Comparison of ENCODE assay signal across 11 mouse cellular contexts in the genomic region with DNA sequence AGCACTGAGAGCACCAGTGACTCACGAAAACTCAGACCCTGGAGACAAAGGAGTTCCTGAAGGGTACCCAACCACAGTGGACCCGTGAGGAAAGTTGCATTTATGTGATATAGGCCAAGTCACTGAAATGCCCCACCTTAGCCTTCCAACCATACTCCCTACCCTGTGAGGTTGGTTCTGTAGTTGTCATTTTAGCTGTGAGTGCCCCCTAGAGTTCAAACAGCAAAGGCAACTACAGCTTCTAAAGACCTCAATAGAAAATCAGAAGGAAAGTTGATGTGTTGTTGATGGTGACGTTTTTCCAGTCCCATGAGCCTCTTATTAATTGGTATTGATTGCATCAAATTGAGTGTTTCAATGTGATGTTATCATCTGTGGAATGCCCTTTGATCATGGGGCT. TPM values are rescaled to one million over a fixed set of nuclear protein-coding genes. Genes with fewer than 3 reads are reported as not detected.
A peak's percentile ranks its signal among the peaks of the same experiment; 100 is the strongest.
DNase-seq lines count a peak whose midpoint lies in the region; ATAC-seq and TF ChIP-seq lines count a peak whose summit lies in the region.
"Had no signal": no experiment of that assay in that cellular context is flagged by ENCODE, and none has a peak within 500 bp of the region (broad histone marks: within the 10 kb centered on the region; RNA-seq: fewer than 3 reads in every experiment).

No protein-coding gene starts in this region.

- no peaks in the 10 kb centered on the region for H3K4me1 ChIP-seq in E14TG2a.4 (replicated peaks; ENCODE audit: low read depth, low read length)
- H3K4me1 ChIP-seq in forebrain, embryonic 13.5 days = no peaks in the 10 kb centered on the region
- H3K4me1 ChIP-seq in hindbrain, embryonic 10.5 days (replicated peaks) = no peaks in the 10 kb centered on the region
- H3K4me1 ChIP-seq: stomach, embryonic 15.5 days had no signal

- H3K36me3 ChIP-seq in E14TG2a.4 (ENCODE audit: insufficient read depth, low read length) = no peaks in the 10 kb centered on the region
- H3K36me3 ChIP-seq in forebrain, embryonic 13.5 days (ENCODE audit: poor library complexity, severe bottlenecking) = no peaks in the 10 kb centered on the region
- H3K36me3 ChIP-seq in hindbrain, embryonic 10.5 days = no peaks in the 10 kb centered on the region
- H3K36me3 ChIP-seq: stomach, embryonic 15.5 days had no signal

- H3K9ac ChIP-seq in forebrain, embryonic 13.5 days = no peak overlapping the region
- H3K9ac ChIP-seq: stomach, embryonic 15.5 days had no signal

- 69% methylated on average over 3 of the region's 3 CpGs for WGBS in forebrain, embryonic 13.5 days
- WGBS in hindbrain, embryonic 10.5 days = 69% methylated on average over 3 of the region's 3 CpGs

- no peak for ATAC-seq in forebrain, embryonic 13.5 days

- no peak overlapping the region for H3K27ac ChIP-seq in forebrain, embryonic 13.5 days
- H3K27ac ChIP-seq in hindbrain, embryonic 10.5 days = no peak overlapping the region
- H3K27ac ChIP-seq: stomach, embryonic 15.5 days had no signal

- no peak overlapping the region for H3K4me2 ChIP-seq in forebrain, embryonic 13.5 days
- H3K4me2 ChIP-seq: stomach, embryonic 15.5 days had no signal

- DNase-seq in heart, adult 8-10 months (ENCODE audit: low spot score) = peak; percentile 19
- no peak for DNase-seq in heart, adult 9 months (ENCODE audit: low spot score in 2 of 2)
- DNase-seq in 416B (ENCODE audit: low read depth) = peak; percentile 79
- DNase-seq in kidney, postnatal 36 days = peak; percentile 20 to 35
- no peak for DNase-seq in hindbrain, embryonic 10.5 days (ENCODE audit: low spot score)
- DNase-seq in Muller cell, postnatal 12 days (ENCODE audit: inconsistent ontology term) = no peak

- H3K9me3 ChIP-seq in E14TG2a.4 (ENCODE audit: low read length) = peaks cover 33% of the 10 kb centered on the region
- no peaks in the 10 kb centered on the region for H3K9me3 ChIP-seq in forebrain, embryonic 13.5 days (replicated peaks)
- H3K9me3 ChIP-seq in hindbrain, embryonic 10.5 days = no peaks in the 10 kb centered on the region
- H3K9me3 ChIP-seq: stomach, embryonic 15.5 days had no signal

- TF ChIP-seq CTCF in E14TG2a.4 (conservative IDR thresholded peaks at IDR 0.05; ENCODE audit: low read length) = 0 out of 2 replicates have a peak, but pooled peaks have one; percentile 5

- H3K27me3 ChIP-seq in E14TG2a.4 (ENCODE audit: insufficient read depth, low read length) = no peaks in the 10 kb centered on the region
- no peaks in the 10 kb centered on the region for H3K27me3 ChIP-seq in forebrain, embryonic 13.5 days
- H3K27me3 ChIP-seq in hindbrain, embryonic 10.5 days (ENCODE audit: insufficient read depth, poor library complexity, severe bottlenecking) = no peaks in the 10 kb centered on the region
- H3K27me3 ChIP-seq: stomach, embryonic 15.5 days had no signal

- no peak overlapping the region for H3K4me3 ChIP-seq in E14TG2a.4 (replicated peaks; ENCODE audit: low read length)
- H3K4me3 ChIP-seq in forebrain, embryonic 13.5 days = no peak overlapping the region
- H3K4me3 ChIP-seq in hindbrain, embryonic 10.5 days = no peak overlapping the region
- H3K4me3 ChIP-seq: stomach, embryonic 15.5 days had no signal

RNA-seq across cellular contexts. Expression of a gene that starts 39.8 kb away (rescaled TPM):
- total RNA-seq in heart, adult 8-10 months (2022) = 1 to 10 TPM; 1.9 to 2.8 (median 2.2) TPM
- polyA plus RNA-seq in forebrain, embryonic 13.5 days (2015; fragmentation: Nextera tagmentation; extraction: Ambion mirVana) = 0.13 and 0.26 TPM in 2 replicates
- 0.16 and 0.66 TPM in 2 replicates for polyA plus RNA-seq in hindbrain, embryonic 10.5 days (2016; fragmentation: Nextera tagmentation; extraction: Ambion mirVana)

RNA-seq across cellular contexts. Expression of a gene that starts 55.6 kb away (rescaled TPM):
- total RNA-seq in heart, adult 8-10 months (2022) = not detected
- 0.04 and 0.14 TPM in 2 replicates for polyA plus RNA-seq in forebrain, embryonic 13.5 days (2015; fragmentation: Nextera tagmentation; extraction: Ambion mirVana)
- polyA plus RNA-seq in hindbrain, embryonic 10.5 days (2016; fragmentation: Nextera tagmentation; extraction: Ambion mirVana) = 0.11 and 0.30 TPM in 2 replicates
- total RNA-seq: gastrocnemius, adult 8-10 months; layer of hippocampus, postnatal 14 days had no signal

RNA-seq across cellular contexts. Expression of a gene that starts 56.0 kb away (rescaled TPM):
- under 1 TPM; 0.08 to 0.72 (median 0.09) TPM for total RNA-seq in heart, adult 8-10 months (2022)
- not detected in 2 replicates for polyA plus RNA-seq in forebrain, embryonic 13.5 days (2015; fragmentation: Nextera tagmentation; extraction: Ambion mirVana)
- polyA plus RNA-seq in hindbrain, embryonic 10.5 days (2016; fragmentation: Nextera tagmentation; extraction: Ambion mirVana) = not detected in 2 replicates

Comparison
In these comparisons a context has a peak if more than half of its experiments do, and no peak if none do; other contexts are left out.
1. DNase-seq: peak in heart, adult 8-10 months (single experiment), 416B (single experiment) and kidney, postnatal 36 days (2 of 2); none in heart, adult 9 months (0 of 2), hindbrain, embryonic 10.5 days (single experiment) and Muller cell, postnatal 12 days (single experiment).